Mouse (Mus musculus) hindbrain, embryonic 11.5 days (tissue): ENCODE results near the gene Mpped1. TPM values are rescaled to one million over a fixed set of nuclear protein-coding genes. Genes with fewer than 3 reads are reported as not detected.

ENCODE experiments used
- ATAC-seq: fragments of 200-750 bp; cut with Nextera tagmentation; 2 replicates; pipeline ENCODE4 v1.8.0; 2017; ENCODE audit warnings: mild to moderate bottlenecking, moderate TSS enrichment, moderate library complexity; ENCODE audit not compliant: low FRiP score
- DNase-seq: peaks from one replicate; pipeline ENCODE4 v3.0.0-alpha.2; 2015; ENCODE audit warnings: low spot score
- H3K27ac ChIP-seq: fragments of 300-500 bp; sonication (generic); 2 replicates; pipeline ENCODE4 v1.5.1; 2014; ENCODE audit warnings: mild to moderate bottlenecking, low read depth, low read length
- H3K27me3 ChIP-seq: fragments of 300-500 bp; sonication (generic); 2 replicates; pipeline ENCODE4 v1.6.1; 2014; ENCODE audit warnings: mild to moderate bottlenecking, low read length, moderate library complexity, mixed read lengths; ENCODE audit not compliant: control insufficient read depth, insufficient read depth
- H3K36me3 ChIP-seq: fragments of 300-500 bp; sonication (generic); 2 replicates; pipeline ENCODE4 v1.6.1; 2014; ENCODE audit warnings: mild to moderate bottlenecking, low read length, moderate library complexity, mixed read lengths; ENCODE audit not compliant: control insufficient read depth, insufficient read depth
- H3K4me1 ChIP-seq: fragments of 300-500 bp; sonication (generic); replicated peaks from 2 replicates; pipeline ENCODE4 v1.6.1; 2014; ENCODE audit warnings: low read length, mixed read lengths; ENCODE audit not compliant: control insufficient read depth, insufficient read depth
- H3K4me2 ChIP-seq: fragments of 300-500 bp; sonication (generic); replicated peaks from 2 replicates; pipeline ENCODE4 v1.6.1; 2014; ENCODE audit warnings: mild to moderate bottlenecking, low read depth, low read length
- H3K4me3 ChIP-seq: fragments of 300-500 bp; sonication (generic); 2 replicates; pipeline ENCODE4 v1.5.1; 2014; ENCODE audit warnings: low read depth, low read length
- H3K9ac ChIP-seq: fragments of 300-500 bp; sonication (generic); 2 replicates; pipeline ENCODE4 v1.6.1; 2014; ENCODE audit warnings: low read depth, low read length
- H3K9me3 ChIP-seq: fragments of 300-500 bp; sonication (generic); 2 replicates; pipeline ENCODE4 v1.6.1; 2016; ENCODE audit warnings: low read length; ENCODE audit not compliant: control insufficient read depth
- WGBS: fragments of 180-500 bp; shearing (Covaris S2); extraction: QIAGEN DNeasy Blood & Tissue Kit; methylation state at CpG from one replicate; pipeline ENCODE4 v1.1.7; 2014; 5-methylcytosine and 5-hydroxymethylcytosine counted together
- polyA plus RNA-seq: library from polyadenylated mRNA; unstranded; fragments of >200 nt; fragmentation: Nextera tagmentation; extraction: Ambion mirVana; gene quantifications from 2 replicates; pipeline ENCODE4 v1.2.1, GENCODE M21; 2014

Mpped1 gene
- 4.2 and 4.8 TPM in 2 replicates for polyA plus RNA-seq

DNA sequence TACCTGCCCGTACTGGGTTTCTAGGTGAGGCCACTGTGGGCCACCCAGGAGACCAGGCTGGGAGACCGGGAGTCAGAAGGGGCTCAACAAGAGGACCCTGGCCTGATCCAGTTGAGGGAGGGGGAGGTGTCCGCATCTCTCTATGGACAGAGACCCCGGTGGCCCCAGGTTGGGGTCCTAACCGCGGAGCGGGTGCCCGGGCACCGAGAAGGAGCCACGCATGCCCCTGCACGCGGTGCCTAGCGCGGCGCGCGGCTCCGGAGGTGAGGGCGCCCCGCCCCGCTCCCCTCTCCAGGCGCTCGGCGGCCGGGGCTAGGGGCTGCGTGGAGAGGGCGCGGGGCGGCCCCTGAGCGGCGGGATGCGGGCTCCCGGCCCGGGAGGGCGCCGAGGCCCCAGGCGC, at the start of gene Mpped1:
TSS of gene Mpped1 (plus strand) at position 81 of the 400 bp plus-strand sequence.
- no peak; the same call in 1 of the 2 replicates for ATAC-seq
- Histone ChIP-seq H3K4me2 (peak within 1 kb of the TSS; percentile 92), H3K27me3 (peaks cover 16% of the 10 kb centered on the region), H3K4me1 (no peaks in the 10 kb centered on the region; the same call in 1 of the 2 replicates), H3K27ac (no peak within 1 kb of the TSS), H3K9ac (peak within 1 kb of the TSS; percentile 71), H3K4me3 (peak within 1 kb of the TSS; percentile 57), H3K9me3 (no peaks in the 10 kb centered on the region), H3K36me3 (no peaks in the 10 kb centered on the region)
- 4% methylated on average over 16 of the region's 37 CpGs for WGBS
- DNase-seq, result peak; percentile 56

DNA sequence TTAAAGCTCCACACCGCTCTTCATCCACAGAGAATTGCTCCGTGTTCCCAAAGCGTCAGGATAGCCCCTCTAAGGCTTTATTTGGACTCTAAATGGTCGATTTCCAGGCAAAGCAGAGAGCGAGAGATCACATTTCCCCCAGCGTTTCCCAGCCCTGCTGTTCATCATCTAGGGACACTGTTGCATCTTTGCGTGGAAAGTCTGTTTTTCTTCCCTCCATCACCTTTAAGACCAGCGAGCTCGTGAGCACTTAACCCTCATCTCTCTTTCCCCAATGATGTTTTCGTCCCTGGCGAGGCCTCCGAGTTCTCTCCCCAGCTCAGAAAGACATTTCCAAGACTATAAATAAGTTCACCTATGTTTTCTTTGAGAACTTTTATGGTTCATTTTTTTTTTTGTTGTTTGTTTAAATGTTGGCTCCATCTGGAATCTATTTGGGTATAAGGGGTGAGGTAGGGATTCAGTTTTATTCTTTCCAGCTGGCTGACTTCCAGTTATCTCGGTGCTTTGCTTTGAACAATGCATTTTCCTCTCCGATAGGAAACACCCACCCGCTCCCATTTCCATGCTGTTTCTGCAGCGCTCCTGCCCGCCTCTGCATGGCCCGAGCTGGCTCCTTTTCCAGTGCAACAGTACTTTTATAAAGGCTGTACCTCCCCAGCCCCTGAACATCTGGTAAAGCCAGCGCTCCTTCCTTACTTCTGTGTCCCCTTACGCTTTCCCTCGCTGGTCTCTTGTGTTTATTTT, 38.4 kb upstream of the Mpped1 start:
- WGBS, result 22% methylated on average over 21 of the region's 21 CpGs
- Histone ChIP-seq H3K36me3 (no peaks in the 10 kb centered on the region), H3K27ac (no peak overlapping the region), H3K4me1 (peaks cover 5% of the 10 kb centered on the region; the same call in 1 of the 2 replicates), H3K9me3 (no peaks in the 10 kb centered on the region), H3K4me2 (no peak overlapping the region), H3K27me3 (no peaks in the 10 kb centered on the region), H3K9ac (no peak overlapping the region), H3K4me3 (no peak overlapping the region)
- DNase-seq (peak; percentile 40), ATAC-seq (no peak)

DNA sequence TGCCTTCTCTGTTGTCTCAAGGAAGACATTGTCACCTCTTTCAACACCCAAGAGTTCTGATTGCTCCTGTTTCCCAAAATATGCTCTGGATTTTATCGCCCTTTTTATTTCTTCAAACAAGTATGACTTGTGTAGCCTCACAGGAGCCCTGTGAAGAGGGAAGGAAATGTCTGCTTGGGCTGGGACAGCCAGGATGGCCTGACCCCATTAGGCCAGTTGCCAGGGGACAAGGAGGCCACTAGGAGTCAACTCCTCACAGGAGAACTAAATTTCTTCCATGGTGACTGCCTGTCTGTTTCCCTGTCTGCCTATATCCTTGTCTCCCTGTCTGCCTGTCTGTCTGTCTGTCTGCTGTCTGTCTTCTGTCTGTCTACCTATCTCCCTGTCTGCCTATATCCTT, 37.2 kb upstream of the Mpped1 start:
- H3K4me2 ChIP-seq, result no peak overlapping the region
- H3K27me3 ChIP-seq, result no peaks in the 10 kb centered on the region
- no peak for ATAC-seq
- H3K4me3 ChIP-seq, result no peak overlapping the region
- no peak for DNase-seq
- H3K36me3 ChIP-seq, result no peaks in the 10 kb centered on the region
- H3K27ac ChIP-seq, result no peak overlapping the region
- 72% methylated on average over 1 of the region's 1 CpGs for WGBS
- no peak overlapping the region for H3K9ac ChIP-seq
- H3K4me1 ChIP-seq, result peaks cover 5% of the 10 kb centered on the region; the same call in 1 of the 2 replicates
- H3K9me3 ChIP-seq, result no peaks in the 10 kb centered on the region

DNA sequence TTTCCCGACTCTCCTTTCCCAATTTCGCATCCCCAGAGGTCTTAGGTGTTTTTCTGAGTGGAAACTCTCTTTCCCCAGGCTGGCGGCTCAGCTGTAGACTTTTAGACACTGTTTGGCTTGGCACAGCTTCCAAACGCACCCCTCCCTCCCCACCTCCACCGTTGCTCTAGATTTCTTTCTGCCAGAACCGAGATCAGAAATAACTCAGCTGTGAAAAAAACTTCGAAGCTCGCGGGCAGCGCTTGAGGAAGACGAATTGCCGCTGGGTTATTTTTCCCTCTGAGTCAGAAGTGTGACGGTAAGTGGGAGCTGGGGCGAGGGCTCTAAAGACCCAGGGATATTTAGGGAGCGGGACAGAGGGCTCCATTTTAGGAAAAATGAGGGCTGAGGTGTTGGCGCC, 33.0 kb upstream of the Mpped1 start:
- Histone ChIP-seq H3K9ac (no peak overlapping the region), H3K4me3 (no peak overlapping the region), H3K36me3 (no peaks in the 10 kb centered on the region), H3K27me3 (no peaks in the 10 kb centered on the region), H3K9me3 (no peaks in the 10 kb centered on the region), H3K27ac (no peak overlapping the region), H3K4me2 (no peak overlapping the region), H3K4me1 (no peaks in the 10 kb centered on the region; the same call in 1 of the 2 replicates)
- 74% methylated on average over 16 of the region's 16 CpGs for WGBS
- no peak for ATAC-seq
- DNase-seq, result no peak

DNA sequence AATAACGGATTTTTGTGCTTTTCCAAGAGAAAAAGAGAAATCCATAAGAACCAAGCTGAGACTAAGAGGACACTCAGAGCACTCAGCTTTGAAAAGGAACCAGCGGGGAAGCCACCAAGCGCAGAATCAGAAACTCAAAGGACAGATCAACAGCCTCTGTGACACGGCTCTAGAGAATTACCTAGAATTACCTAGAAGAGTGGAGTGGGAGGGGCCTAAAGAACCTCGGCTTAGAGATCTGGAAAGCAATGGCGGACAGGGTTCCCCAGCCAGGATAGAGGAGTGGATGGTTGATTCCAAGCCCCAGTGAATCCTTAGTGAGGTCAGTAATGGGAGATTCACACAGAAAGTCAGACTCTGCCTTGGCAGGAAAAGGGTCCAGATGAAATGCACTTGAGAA, 30.3 kb upstream of the Mpped1 start:
- DNase-seq (no peak), ATAC-seq (no peak)
- Histone ChIP-seq H3K4me1 (no peaks in the 10 kb centered on the region), H3K9ac (no peak overlapping the region), H3K27me3 (no peaks in the 10 kb centered on the region), H3K9me3 (no peaks in the 10 kb centered on the region), H3K4me3 (no peak overlapping the region), H3K4me2 (no peak overlapping the region), H3K27ac (no peak overlapping the region), H3K36me3 (no peaks in the 10 kb centered on the region)
- WGBS, result 87% methylated on average over 6 of the region's 6 CpGs

DNA sequence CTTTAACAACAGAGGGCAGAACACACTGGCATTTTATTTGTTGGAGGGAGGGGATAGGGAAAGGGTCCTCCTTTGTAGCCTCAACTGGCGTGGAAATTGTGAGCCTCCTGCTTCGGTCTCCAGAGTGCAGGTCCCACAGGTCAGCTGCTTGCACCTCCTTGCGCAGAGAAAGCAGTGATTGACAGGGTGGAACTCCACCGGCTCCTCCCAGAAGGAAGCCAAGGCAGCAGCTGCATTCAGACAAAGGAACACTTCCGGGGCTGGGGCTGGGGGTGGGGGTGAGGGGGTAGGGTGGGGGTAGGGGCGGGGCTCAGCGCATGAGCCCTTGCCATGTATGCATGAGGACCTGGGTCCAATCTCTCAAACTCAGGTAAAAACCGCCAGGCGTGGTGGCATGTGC, 29.8 kb upstream of the Mpped1 start:
- H3K9me3 ChIP-seq, result no peaks in the 10 kb centered on the region
- WGBS, result 48% methylated on average over 9 of the region's 9 CpGs
- no peak overlapping the region for H3K9ac ChIP-seq
- no peak for ATAC-seq
- H3K36me3 ChIP-seq, result no peaks in the 10 kb centered on the region
- H3K4me2 ChIP-seq, result no peak overlapping the region
- no peaks in the 10 kb centered on the region for H3K4me1 ChIP-seq
- no peak overlapping the region for H3K27ac ChIP-seq
- H3K4me3 ChIP-seq, result no peak overlapping the region
- no peaks in the 10 kb centered on the region for H3K27me3 ChIP-seq
- no peak for DNase-seq

DNA sequence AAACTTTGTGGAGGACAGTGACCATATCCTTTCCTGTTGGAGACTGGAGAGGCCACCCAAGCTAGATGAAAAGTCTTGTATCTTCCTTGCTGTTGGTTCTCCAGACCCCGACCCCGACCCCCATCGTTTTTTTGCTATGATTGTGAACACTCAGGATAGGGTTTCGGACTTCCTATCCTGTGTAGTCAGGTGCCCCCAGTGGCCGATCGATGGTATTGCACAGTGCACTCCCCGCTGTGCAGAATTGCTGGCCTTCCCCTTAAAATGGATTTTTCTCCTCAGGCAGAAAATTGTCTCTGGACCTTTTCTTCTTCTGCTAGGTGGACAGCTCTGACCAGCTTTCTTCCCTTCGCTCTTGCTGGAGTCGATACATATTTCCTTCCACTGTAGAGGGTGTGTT, 22.5 kb upstream of the Mpped1 start:
- DNase-seq, result peak; percentile 77
- Histone ChIP-seq H3K9ac (no peak overlapping the region), H3K27me3 (peaks cover 3% of the 10 kb centered on the region; the same call in 1 of the 2 replicates), H3K36me3 (no peaks in the 10 kb centered on the region), H3K4me2 (no peak overlapping the region), H3K27ac (no peak overlapping the region), H3K4me3 (no peak overlapping the region), H3K9me3 (no peaks in the 10 kb centered on the region), H3K4me1 (no peaks in the 10 kb centered on the region)
- 25% methylated on average over 9 of the region's 9 CpGs for WGBS
- no peak for ATAC-seq

DNA sequence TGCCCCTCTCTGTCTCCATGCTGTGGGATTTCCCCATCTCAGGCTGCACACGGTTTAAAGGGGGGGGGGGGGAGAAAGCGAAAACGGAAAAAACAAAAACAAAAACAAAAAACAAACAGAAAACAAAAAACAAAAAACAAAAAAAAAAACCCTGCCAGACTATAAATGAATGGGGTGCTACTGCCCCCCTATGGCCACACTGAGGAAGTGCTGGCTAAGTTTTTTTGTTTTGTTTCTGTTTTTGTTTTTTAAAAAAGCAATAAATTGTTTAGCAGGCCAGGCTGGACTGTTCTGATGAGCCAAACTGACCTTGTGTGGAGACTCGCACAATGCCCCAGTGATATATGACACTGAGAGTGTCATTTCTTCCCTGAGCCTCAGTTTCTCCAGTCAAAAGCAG, 20.3 kb upstream of the Mpped1 start:
- H3K27me3 ChIP-seq, result peaks cover 3% of the 10 kb centered on the region; the same call in 1 of the 2 replicates
- H3K4me3 ChIP-seq, result no peak overlapping the region
- no peaks in the 10 kb centered on the region for H3K9me3 ChIP-seq
- 12% methylated on average over 4 of the region's 4 CpGs for WGBS
- no peak for DNase-seq
- H3K4me1 ChIP-seq, result no peaks in the 10 kb centered on the region
- no peak overlapping the region for H3K9ac ChIP-seq
- H3K4me2 ChIP-seq, result no peak overlapping the region
- H3K36me3 ChIP-seq, result no peaks in the 10 kb centered on the region
- no peak for ATAC-seq
- no peak overlapping the region for H3K27ac ChIP-seq

DNA sequence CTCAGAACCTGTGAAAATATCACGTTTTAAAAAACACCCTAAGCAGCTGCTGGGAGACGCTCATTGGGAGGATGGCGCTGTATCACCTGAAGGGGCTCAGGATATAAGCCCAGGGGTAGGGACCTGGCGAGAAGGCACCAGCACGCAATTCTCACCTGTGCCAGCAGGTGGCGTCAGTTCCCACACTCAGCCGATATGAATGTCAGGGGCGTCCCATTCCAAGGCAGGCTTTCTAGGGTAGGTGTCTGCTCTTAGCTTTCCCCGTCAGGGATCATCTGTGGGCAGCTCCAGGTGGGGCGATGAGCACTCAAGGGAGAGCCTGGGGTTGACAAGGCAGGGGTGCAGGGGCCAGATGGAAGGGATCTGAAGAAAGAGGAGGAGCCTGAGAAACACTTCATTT, 18.6 kb upstream of the Mpped1 start:
- Histone ChIP-seq H3K4me1 (peaks cover 1% of the 10 kb centered on the region; the same call in 1 of the 2 replicates), H3K4me2 (no peak overlapping the region), H3K36me3 (no peaks in the 10 kb centered on the region), H3K27ac (no peak overlapping the region), H3K4me3 (no peak overlapping the region), H3K9me3 (no peaks in the 10 kb centered on the region), H3K27me3 (peaks cover 3% of the 10 kb centered on the region; the same call in 1 of the 2 replicates), H3K9ac (no peak overlapping the region)
- WGBS, result 2% methylated on average over 10 of the region's 10 CpGs
- ATAC-seq (peak; percentile 17; the same call in 1 of the 2 replicates), DNase-seq (peak; percentile 83)
